Mouse (Mus musculus) lung, embryonic 16.5 days (tissue): ENCODE results near the gene Clcnka. TPM values are rescaled to one million over a fixed set of nuclear protein-coding genes. Genes with fewer than 3 reads are reported as not detected.

Experiments used
- ATAC-seq: fragments of 200-750 bp; cut with Nextera tagmentation; 2 replicates; pipeline ENCODE4 v1.8.0; 2017; ENCODE audit warnings: low read depth, mild to moderate bottlenecking, moderate library complexity
- H3K27ac ChIP-seq: fragments of 300-500 bp; sonication (generic); 2 replicates; pipeline ENCODE4 v1.5.1; 2014; ENCODE audit warnings: mild to moderate bottlenecking, control low read depth, low read length
- H3K27me3 ChIP-seq: fragments of 300-500 bp; sonication (generic); 2 replicates; pipeline ENCODE4 v1.6.1; 2014; ENCODE audit warnings: low read depth, low read length, mixed read lengths; ENCODE audit not compliant: control insufficient read depth, insufficient read depth
- H3K36me3 ChIP-seq: fragments of 300-500 bp; sonication (generic); 2 replicates; pipeline ENCODE4 v1.6.1; 2014; ENCODE audit warnings: low read length; ENCODE audit not compliant: control insufficient read depth, insufficient read depth
- H3K4me1 ChIP-seq: fragments of 300-500 bp; sonication (generic); replicated peaks from 2 replicates; pipeline ENCODE4 v1.6.1; 2014; ENCODE audit warnings: low read length, mixed read lengths; ENCODE audit not compliant: control insufficient read depth, insufficient read depth
- H3K4me2 ChIP-seq: fragments of 300-500 bp; sonication (generic); 2 replicates; pipeline ENCODE4 v1.6.1; 2014; ENCODE audit warnings: low read depth, low read length, control low read depth
- H3K4me3 ChIP-seq: fragments of 300-500 bp; sonication (generic); 2 replicates; pipeline ENCODE4 v1.5.1; 2014; ENCODE audit warnings: mild to moderate bottlenecking, low read length, control low read depth
- H3K9ac ChIP-seq: fragments of 300-500 bp; sonication (generic); 2 replicates; pipeline ENCODE4 v1.6.1; 2014; ENCODE audit warnings: low read length, control low read depth
- H3K9me3 ChIP-seq: fragments of 300-500 bp; sonication (generic); 2 replicates; pipeline ENCODE4 v1.6.1; 2016; ENCODE audit warnings: low read length; ENCODE audit not compliant: control insufficient read depth
- whole genome bisulfite sequencing: fragments of 180-500 bp; shearing (Covaris S2); extraction: QIAGEN DNeasy Blood & Tissue Kit; methylation state at CpG from one replicate; pipeline ENCODE4 v1.1.7; 2014; 5-methylcytosine and 5-hydroxymethylcytosine counted together
- polyA plus RNA-seq: library from polyadenylated mRNA; unstranded; fragments of >200 nt; fragmentation: Nextera tagmentation; extraction: Ambion mirVana; gene quantifications from 2 replicates; pipeline ENCODE4 v1.2.1, GENCODE M21; 2015

The Clcnka gene
- polyA plus RNA-seq, 1 experiment from 2014 or later = 0.28 TPM

DNA sequence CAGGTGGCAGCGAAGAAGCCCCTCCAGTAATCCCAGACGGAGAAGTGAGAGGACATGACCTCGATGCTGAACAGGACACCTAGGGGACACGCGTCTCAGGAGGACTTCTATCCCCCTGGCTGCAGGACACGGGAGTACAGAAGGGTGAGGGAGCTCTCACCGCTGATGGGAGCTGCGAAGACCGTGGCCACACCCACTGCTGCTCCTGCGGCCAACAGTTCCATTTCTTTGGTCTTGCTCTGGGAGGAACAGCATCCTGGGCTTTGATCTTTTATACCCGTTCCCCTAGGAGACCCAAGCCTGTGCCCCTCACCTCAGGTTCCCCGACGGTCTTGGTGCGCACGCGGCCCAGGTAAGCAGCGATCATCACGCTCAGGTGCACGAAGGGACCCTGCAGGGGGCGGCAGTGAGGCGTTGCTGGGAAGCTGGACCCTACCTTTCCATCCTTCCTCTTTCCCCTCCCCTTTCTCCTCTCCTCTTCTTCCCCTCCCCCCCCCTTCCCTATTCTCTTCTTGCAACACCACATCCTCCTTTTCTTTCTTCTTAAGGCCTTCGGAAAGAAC, 13.0 kb upstream of the Clcnka start:
- Histone ChIP-seq H3K4me2 (no peak overlapping the region), H3K27me3 (no peaks in the 10 kb centered on the region), H3K27ac (no peak overlapping the region), H3K4me1 (no peaks in the 10 kb centered on the region), H3K4me3 (no peak overlapping the region), H3K36me3 (no peaks in the 10 kb centered on the region), H3K9ac (no peak overlapping the region), H3K9me3 (no peaks in the 10 kb centered on the region)
- no peak for ATAC-seq
- 18% methylated on average over 22 of the region's 22 CpGs for WGBS

DNA sequence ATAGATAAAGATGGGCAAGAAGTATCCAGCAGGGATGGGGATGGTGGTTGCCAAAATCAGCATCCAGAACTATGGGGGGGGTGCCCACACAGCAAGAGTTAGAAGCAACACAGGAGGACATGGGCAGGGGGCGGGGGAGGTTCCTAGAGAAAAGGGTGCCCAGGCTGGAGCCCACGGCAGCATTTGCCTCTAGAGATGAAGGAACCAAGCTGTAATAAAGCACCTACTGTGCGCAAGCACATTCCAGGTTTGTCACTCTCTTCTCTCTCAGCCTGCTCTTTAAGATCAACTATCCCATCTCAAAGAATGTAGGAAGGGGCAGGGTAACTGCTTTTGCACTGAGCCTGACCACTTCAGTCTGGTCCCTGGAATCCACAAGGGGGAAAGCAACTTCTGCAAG, 10.1 kb upstream of the Clcnka start:
- Histone ChIP-seq H3K9ac (no peak overlapping the region), H3K4me1 (peaks cover 4% of the 10 kb centered on the region; the same call in 1 of the 2 replicates), H3K27ac (no peak overlapping the region), H3K36me3 (no peaks in the 10 kb centered on the region), H3K27me3 (peaks cover 2% of the 10 kb centered on the region; the same call in 1 of the 2 replicates), H3K4me3 (no peak overlapping the region), H3K4me2 (no peak overlapping the region), H3K9me3 (no peaks in the 10 kb centered on the region)
- no peak for ATAC-seq
- 82% methylated on average over 3 of the region's 3 CpGs for WGBS

DNA sequence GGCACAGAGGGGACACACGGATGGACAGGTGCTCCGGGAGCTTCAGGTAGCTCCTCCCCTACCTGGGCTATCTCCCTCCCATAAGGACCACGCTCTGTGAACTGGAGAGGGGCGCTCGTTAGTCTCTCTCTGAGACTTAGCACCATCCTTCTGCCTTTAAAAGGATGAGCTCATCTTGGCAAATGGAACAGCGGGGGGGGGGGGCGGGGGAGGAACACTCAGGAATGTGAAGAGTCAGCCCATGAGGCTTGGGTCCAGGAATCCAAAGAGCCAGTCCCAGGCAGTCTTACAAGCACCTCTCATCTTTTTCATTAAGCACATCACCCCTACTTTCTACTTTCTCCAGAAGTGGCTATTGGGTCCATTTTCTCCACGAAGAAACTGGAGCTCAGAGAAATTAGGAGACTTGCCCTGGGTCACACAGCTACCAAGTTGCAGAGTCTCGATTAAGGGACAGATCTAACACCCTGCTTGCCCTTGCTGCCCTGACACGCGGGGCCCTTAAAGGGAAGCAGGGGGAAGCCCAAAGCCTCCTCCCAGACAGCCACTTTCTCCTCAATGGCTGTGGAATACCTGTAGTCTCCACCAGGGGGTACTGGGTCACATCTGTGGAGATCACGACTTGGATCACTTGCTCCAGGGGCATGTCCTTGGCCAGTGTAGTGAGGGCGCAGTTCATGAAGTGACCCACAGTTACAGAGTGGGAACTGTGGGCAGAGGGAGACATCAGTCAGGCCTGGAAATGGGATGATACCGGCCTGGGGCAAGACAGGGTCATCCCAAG, 8.2 kb upstream of the Clcnka start:
- Histone ChIP-seq H3K9me3 (no peaks in the 10 kb centered on the region), H3K4me3 (no peak overlapping the region), H3K36me3 (no peaks in the 10 kb centered on the region), H3K9ac (no peak overlapping the region), H3K4me2 (no peak overlapping the region), H3K27ac (no peak overlapping the region), H3K27me3 (peaks cover 2% of the 10 kb centered on the region; the same call in 1 of the 2 replicates), H3K4me1 (peaks cover 4% of the 10 kb centered on the region; the same call in 1 of the 2 replicates)
- peak; percentile 11; the same call in 1 of the 2 replicates for ATAC-seq
- WGBS = 23% methylated on average over 13 of the region's 14 CpGs

DNA sequence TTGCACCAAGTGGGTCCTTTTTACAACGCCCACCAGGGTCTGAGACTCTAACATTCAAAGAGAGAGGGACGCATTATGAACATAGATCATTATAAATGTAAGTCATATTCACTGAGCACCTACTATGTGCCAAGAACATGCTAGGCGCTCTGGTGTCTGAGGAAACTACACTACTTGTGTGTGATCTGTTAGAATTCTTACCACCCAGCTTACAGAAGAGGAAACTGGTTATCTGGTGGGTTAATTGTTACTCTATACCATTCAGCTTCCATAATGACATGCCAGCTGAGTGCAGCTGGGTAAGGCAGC, 6.7 kb upstream of the Clcnka start:
- no peak overlapping the region for H3K4me2 ChIP-seq
- H3K9ac ChIP-seq = no peak overlapping the region
- WGBS = 75% methylated on average over 3 of the region's 3 CpGs
- ATAC-seq = no peak
- no peak overlapping the region for H3K4me3 ChIP-seq
- no peak overlapping the region for H3K27ac ChIP-seq
- H3K36me3 ChIP-seq = no peaks in the 10 kb centered on the region
- H3K4me1 ChIP-seq = peaks cover 4% of the 10 kb centered on the region; the same call in 1 of the 2 replicates
- peaks cover 2% of the 10 kb centered on the region; the same call in 1 of the 2 replicates for H3K27me3 ChIP-seq
- no peaks in the 10 kb centered on the region for H3K9me3 ChIP-seq

DNA sequence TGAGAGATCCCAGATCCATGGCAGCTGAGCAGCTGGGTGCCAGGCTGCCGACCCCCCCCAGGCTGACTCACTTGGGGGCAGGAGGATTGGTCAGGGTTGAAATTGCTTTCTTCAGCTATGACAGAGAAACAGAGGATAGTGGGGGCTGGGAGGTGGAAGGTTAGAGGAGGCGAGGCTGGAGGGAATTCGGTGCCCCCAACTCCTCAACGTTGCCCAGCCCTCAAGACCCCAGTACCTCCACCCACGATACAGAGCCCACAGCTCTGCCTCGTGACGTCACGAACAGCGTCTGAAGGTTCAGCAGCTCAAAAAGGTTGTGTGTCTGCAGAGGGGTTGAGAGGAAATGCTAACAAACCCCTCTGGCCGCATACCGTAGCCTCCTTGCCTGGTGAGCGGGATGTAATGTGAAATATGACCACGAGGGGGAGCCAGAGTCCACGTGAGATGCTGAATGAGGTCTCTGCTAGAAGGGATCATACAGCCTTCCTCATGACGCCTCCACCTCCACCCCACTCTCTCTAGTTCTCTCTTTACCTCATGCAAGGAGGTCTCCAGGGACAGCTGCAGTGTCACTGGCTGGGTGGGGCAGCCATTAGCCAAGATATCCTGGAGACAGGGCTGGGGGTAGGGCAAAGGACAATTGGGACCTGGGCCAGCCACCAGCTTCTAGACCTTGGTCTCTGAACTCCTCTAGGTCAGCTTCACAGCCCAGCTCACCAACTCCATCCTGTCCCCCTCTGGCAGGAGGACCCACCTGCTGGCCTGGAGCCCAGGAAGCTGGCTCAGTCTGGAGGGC, 6.2 kb upstream of the Clcnka start:
- Histone ChIP-seq H3K27ac (no peak overlapping the region), H3K4me3 (no peak overlapping the region)

DNA sequence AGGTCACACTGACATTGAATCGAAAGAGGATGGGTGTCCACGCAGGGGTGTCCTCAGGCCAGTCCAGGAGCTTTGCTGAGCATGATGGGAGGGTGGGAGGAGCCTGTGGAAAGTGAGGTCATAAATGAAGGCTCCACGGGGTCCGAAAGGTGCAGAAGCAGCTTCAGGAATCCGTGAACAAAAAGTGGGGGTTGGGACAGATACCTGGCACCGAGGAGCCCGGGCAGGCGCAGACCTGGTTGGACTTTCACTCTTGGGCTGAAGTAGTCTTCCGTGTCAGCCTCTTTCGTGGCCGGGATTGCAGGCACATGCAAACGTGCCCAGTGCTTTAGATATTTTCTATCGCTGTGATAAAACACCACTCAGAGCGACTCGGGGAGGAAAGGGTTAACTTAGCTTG, 1.6 kb upstream of the Clcnka start:
- Histone ChIP-seq H3K9me3 (no peaks in the 10 kb centered on the region), H3K4me1 (peaks cover 4% of the 10 kb centered on the region; the same call in 1 of the 2 replicates), H3K4me3 (no peak overlapping the region), H3K27ac (no peak overlapping the region), H3K27me3 (peaks cover 2% of the 10 kb centered on the region; the same call in 1 of the 2 replicates), H3K9ac (no peak overlapping the region), H3K4me2 (no peak overlapping the region), H3K36me3 (no peaks in the 10 kb centered on the region)
- 78% methylated on average over 15 of the region's 15 CpGs for WGBS
- ATAC-seq = no peak

More for the DNA sequence above, 6.2 kb upstream of the Clcnka start:
- H3K9me3 ChIP-seq = no peaks in the 10 kb centered on the region
- no peaks in the 10 kb centered on the region for H3K36me3 ChIP-seq
- H3K27me3 ChIP-seq = peaks cover 2% of the 10 kb centered on the region; the same call in 1 of the 2 replicates
- H3K4me2 ChIP-seq = peak overlapping the region; percentile 52
- WGBS = 11% methylated on average over 15 of the region's 15 CpGs
- peaks cover 4% of the 10 kb centered on the region; the same call in 1 of the 2 replicates for H3K4me1 ChIP-seq
- ATAC-seq = peak; percentile 80
- peak overlapping the region; percentile 51 for H3K9ac ChIP-seq

DNA sequence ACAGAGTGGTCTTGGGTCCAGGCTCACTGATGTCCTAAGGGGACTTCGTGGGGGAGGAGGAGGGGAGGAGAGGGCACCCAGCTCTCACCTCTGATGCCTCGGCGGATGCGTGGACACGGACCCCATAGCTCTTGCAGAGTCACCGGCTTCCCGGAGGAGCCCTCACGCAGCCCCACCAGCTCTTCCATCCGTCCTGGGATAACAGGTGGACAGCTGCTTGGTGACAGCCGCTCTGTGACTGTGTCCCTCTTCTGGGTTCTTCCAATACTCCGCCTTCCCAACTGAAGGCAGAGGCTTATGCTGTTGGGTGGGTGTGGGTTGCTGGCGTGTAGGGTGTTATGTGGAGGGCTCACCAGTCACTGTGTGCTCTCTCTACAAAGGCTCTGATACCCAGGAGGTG, 663 bp downstream of the Clcnka start:
- no peak overlapping the region for H3K4me2 ChIP-seq
- ATAC-seq = no peak
- WGBS = 62% methylated on average over 12 of the region's 12 CpGs
- H3K4me1 ChIP-seq = peaks cover 5% of the 10 kb centered on the region
- H3K4me3 ChIP-seq = no peak overlapping the region
- 0 out of 2 replicates have a peak overlapping the region, but pooled peaks have one; percentile 16 for H3K9ac ChIP-seq
- H3K27me3 ChIP-seq = no peaks in the 10 kb centered on the region
- H3K36me3 ChIP-seq = no peaks in the 10 kb centered on the region
- no peaks in the 10 kb centered on the region for H3K9me3 ChIP-seq
- H3K27ac ChIP-seq = no peak overlapping the region

DNA sequence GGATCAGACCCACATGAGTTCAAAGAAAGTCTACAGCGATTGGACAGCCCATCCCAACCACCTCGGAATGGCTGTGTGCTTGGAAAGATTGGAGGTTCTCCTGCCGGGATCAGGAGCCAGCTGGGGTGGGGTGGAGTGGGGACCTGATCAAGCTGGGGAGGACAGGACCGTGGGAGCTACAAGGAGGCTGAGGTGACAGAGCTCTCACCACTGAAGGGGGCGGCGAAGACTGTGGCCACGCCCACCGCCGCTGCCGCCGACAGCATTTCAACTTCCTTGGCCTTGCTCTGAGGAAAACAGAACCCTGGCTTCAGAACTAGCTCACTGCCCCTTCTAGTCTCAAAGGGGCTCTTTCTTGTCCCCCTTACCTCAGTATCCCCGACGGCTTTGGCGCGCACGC, 3.8 kb downstream of the Clcnka start:
- no peaks in the 10 kb centered on the region for H3K27me3 ChIP-seq
- H3K4me3 ChIP-seq = no peak overlapping the region
- no peaks in the 10 kb centered on the region for H3K36me3 ChIP-seq
- no peak overlapping the region for H3K9ac ChIP-seq
- no peak overlapping the region for H3K27ac ChIP-seq
- 13% methylated on average over 16 of the region's 16 CpGs for WGBS
- peaks cover 5% of the 10 kb centered on the region for H3K4me1 ChIP-seq
- H3K9me3 ChIP-seq = no peaks in the 10 kb centered on the region
- ATAC-seq = peak; percentile 24; the same call in 1 of the 2 replicates
- H3K4me2 ChIP-seq = peak overlapping the region; percentile 12

DNA sequence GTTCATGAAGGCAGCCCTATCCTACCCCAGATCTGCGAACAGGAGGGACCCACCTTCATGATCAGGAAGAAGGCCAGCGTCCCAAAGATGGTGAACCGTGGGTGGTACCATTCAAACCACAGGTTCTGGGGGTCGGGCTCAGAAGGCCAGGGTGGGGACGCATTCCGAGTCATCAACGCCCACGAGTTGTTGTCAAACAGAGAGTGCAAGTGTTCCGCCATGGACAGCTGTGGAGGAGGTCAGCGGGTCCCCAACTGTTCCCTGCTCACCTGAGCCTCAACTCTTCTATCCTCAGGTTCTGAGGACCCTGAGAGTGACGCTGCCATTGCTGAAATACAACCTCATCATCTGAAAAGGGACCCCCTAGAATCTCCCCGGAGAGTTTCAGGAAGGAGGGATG, 7.2 kb downstream of the Clcnka start:
- H3K27ac ChIP-seq = no peak overlapping the region
- H3K27me3 ChIP-seq = no peaks in the 10 kb centered on the region
- no peak overlapping the region for H3K4me2 ChIP-seq
- H3K9me3 ChIP-seq = no peaks in the 10 kb centered on the region
- peaks cover 5% of the 10 kb centered on the region for H3K4me1 ChIP-seq
- H3K4me3 ChIP-seq = no peak overlapping the region
- WGBS = 68% methylated on average over 12 of the region's 12 CpGs
- ATAC-seq = no peak
- H3K36me3 ChIP-seq = no peaks in the 10 kb centered on the region
- H3K9ac ChIP-seq = no peak overlapping the region
